Mouse (Mus musculus): Measurements from ENCODE around the gene Smug1. TPM values are rescaled to one million over a fixed set of nuclear protein-coding genes. Genes with fewer than 3 reads are reported as not detected.

The Smug1 gene
- polyA plus RNA-seq, 1 experiment, result 3.9 TPM

- H3K4me3 ChIP-seq (replicated peaks; ENCODE audit: control insufficient read depth, low read depth, low read length), result no peak overlapping the region
- no peaks in the 10 kb centered on the region for H3K4me1 ChIP-seq (ENCODE audit: control insufficient read depth, insufficient read depth, low read length)
- no peak overlapping the region for H3K27ac ChIP-seq (ENCODE audit: control insufficient read depth, insufficient read depth, low read depth, low read length, poor library complexity)
- TF ChIP-seq CTCF (IDR thresholded peaks at IDR 0.05; ENCODE audit: control insufficient read depth, insufficient read depth, low read length) (no peak), POLR2A (IDR thresholded peaks at IDR 0.05; ENCODE audit: borderline replicate concordance, control insufficient read depth, low read depth, low read length) (no peak)
- 68% methylated on average over 2 of the region's 2 CpGs for WGBS
These were observed 26.7 kb upstream of the Smug1 start for GRCm38 (mm10) chr15:103193606-103194005.

- TF ChIP-seq POLR2A (IDR thresholded peaks at IDR 0.05; ENCODE audit: borderline replicate concordance, control insufficient read depth, low read depth, low read length), result no peak
- peak; percentile 77 for TF ChIP-seq CTCF (IDR thresholded peaks at IDR 0.05; ENCODE audit: control insufficient read depth, insufficient read depth, low read length)
- H3K4me3 ChIP-seq (replicated peaks; ENCODE audit: control insufficient read depth, low read depth, low read length), result no peak overlapping the region
- WGBS, result 61% methylated on average over 10 of the region's 10 CpGs
- H3K4me1 ChIP-seq (ENCODE audit: control insufficient read depth, insufficient read depth, low read length), result no peaks in the 10 kb centered on the region
- no peak overlapping the region for H3K27ac ChIP-seq (ENCODE audit: control insufficient read depth, insufficient read depth, low read depth, low read length, poor library complexity)
These were observed 23.9 kb upstream of the Smug1 start for GRCm38 (mm10) chr15:103190531-103191462.

GRCm38 (mm10) chr15:103190083-103190482 is 23.2 kb upstream of the Smug1 start:
- WGBS, result 93% methylated on average over 7 of the region's 7 CpGs
- TF ChIP-seq POLR2A (IDR thresholded peaks at IDR 0.05; ENCODE audit: borderline replicate concordance, control insufficient read depth, low read depth, low read length) (no peak), CTCF (IDR thresholded peaks at IDR 0.05; ENCODE audit: control insufficient read depth, insufficient read depth, low read length) (no peak)

GRCm38 (mm10) chr15:103187803-103188202 is 20.9 kb upstream of the Smug1 start:
- TF ChIP-seq CTCF (IDR thresholded peaks at IDR 0.05; ENCODE audit: control insufficient read depth, insufficient read depth, low read length) (no peak), POLR2A (IDR thresholded peaks at IDR 0.05; ENCODE audit: borderline replicate concordance, control insufficient read depth, low read depth, low read length) (no peak)
- 83% methylated on average over 6 of the region's 6 CpGs for WGBS
- no peak overlapping the region for H3K4me3 ChIP-seq (replicated peaks; ENCODE audit: control insufficient read depth, low read depth, low read length)

More at GRCm38 (mm10) chr15:103190083-103190482, 23.2 kb upstream of the Smug1 start:
- no peaks in the 10 kb centered on the region for H3K4me1 ChIP-seq (ENCODE audit: control insufficient read depth, insufficient read depth, low read length)
- H3K4me3 ChIP-seq (replicated peaks; ENCODE audit: control insufficient read depth, low read depth, low read length), result no peak overlapping the region
- H3K27ac ChIP-seq (ENCODE audit: control insufficient read depth, insufficient read depth, low read depth, low read length, poor library complexity), result no peak overlapping the region

GRCm38 (mm10) chr15:103185462-103186198 is 18.7 kb upstream of the Smug1 start:
- 48% methylated on average over 19 of the region's 19 CpGs for WGBS
- no peak for TF ChIP-seq POLR2A (IDR thresholded peaks at IDR 0.05; ENCODE audit: borderline replicate concordance, control insufficient read depth, low read depth, low read length)
- peak; percentile 69 for TF ChIP-seq CTCF (IDR thresholded peaks at IDR 0.05; ENCODE audit: control insufficient read depth, insufficient read depth, low read length)
- H3K27ac ChIP-seq (ENCODE audit: control insufficient read depth, insufficient read depth, low read depth, low read length, poor library complexity), result no peak overlapping the region
- H3K4me3 ChIP-seq (replicated peaks; ENCODE audit: control insufficient read depth, low read depth, low read length), result no peak overlapping the region
- no peaks in the 10 kb centered on the region for H3K4me1 ChIP-seq (ENCODE audit: control insufficient read depth, insufficient read depth, low read length)

More at GRCm38 (mm10) chr15:103187803-103188202, 20.9 kb upstream of the Smug1 start:
- H3K4me1 ChIP-seq (ENCODE audit: control insufficient read depth, insufficient read depth, low read length), result no peaks in the 10 kb centered on the region
- no peak overlapping the region for H3K27ac ChIP-seq (ENCODE audit: control insufficient read depth, insufficient read depth, low read depth, low read length, poor library complexity)

- no peaks in the 10 kb centered on the region; the same call in 1 of the 2 replicates for H3K4me1 ChIP-seq (ENCODE audit: control insufficient read depth, insufficient read depth, low read length)
- no peak overlapping the region for H3K27ac ChIP-seq (ENCODE audit: control insufficient read depth, insufficient read depth, low read depth, low read length, poor library complexity)
- TF ChIP-seq CTCF (IDR thresholded peaks at IDR 0.05; ENCODE audit: control insufficient read depth, insufficient read depth, low read length), result no peak
- 0 out of 2 replicates have a peak, but pooled peaks have one; percentile 14 for TF ChIP-seq POLR2A (IDR thresholded peaks at IDR 0.05; ENCODE audit: borderline replicate concordance, control insufficient read depth, low read depth, low read length)
- H3K4me3 ChIP-seq (replicated peaks; ENCODE audit: control insufficient read depth, low read depth, low read length), result no peak overlapping the region
- 25% methylated on average over 25 of the region's 25 CpGs for whole genome bisulfite sequencing
These were observed 17.0 kb upstream of the Smug1 start for GRCm38 (mm10) chr15:103183651-103184610.

GRCm38 (mm10) chr15:103183135-103183534 is 16.2 kb upstream of the Smug1 start:
- Histone ChIP-seq H3K4me3 (replicated peaks; ENCODE audit: control insufficient read depth, low read depth, low read length) (no peak overlapping the region), H3K4me1 (ENCODE audit: control insufficient read depth, insufficient read depth, low read length) (no peaks in the 10 kb centered on the region; the same call in 1 of the 2 replicates), H3K27ac (ENCODE audit: control insufficient read depth, insufficient read depth, low read depth, low read length, poor library complexity) (no peak overlapping the region)
- 3% methylated on average over 21 of the region's 21 CpGs for WGBS
- no peak for TF ChIP-seq POLR2A (IDR thresholded peaks at IDR 0.05; ENCODE audit: borderline replicate concordance, control insufficient read depth, low read depth, low read length)
- peak; percentile 40; the same call in 1 of the 2 replicates for TF ChIP-seq CTCF (IDR thresholded peaks at IDR 0.05; ENCODE audit: control insufficient read depth, insufficient read depth, low read length)
